Comparison of ENCODE assay signal across 12 mouse cellular contexts in the genomic region with DNA sequence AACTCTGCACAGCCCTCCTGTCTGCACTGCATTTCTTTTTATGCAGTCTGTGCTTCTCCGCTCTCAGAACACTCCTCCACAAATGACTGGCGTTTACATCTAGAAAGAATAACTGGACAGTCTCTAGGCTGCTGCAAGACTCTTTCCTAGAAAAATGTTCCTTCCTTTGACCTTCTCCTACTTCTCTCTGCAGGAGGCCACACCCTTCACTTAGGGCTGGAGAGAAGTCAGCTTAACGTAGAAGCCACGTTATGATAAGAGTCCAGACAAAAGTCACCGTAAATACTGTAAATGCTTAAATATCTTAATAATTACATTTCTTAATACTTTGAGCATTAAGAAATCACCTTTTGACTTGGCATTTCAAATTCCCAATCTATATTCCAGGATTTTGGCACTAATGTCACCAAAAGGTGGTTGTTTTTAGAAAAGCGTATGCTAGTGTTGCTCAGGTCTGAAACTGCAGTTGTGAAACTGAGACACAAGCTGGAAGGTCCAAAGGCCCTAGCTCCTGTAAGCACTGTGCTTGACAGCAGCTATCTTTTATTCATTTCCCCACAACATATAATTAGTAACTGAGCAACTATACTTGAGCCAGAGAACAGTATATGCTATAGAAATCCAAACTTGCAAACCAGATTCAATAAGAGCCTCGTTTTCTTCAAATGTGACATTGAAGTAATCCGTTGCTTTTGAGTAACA. TPM values are rescaled to one million over a fixed set of nuclear protein-coding genes. Genes with fewer than 3 reads are reported as not detected.
DNase-seq lines count a peak whose midpoint lies in the region; ATAC-seq and TF ChIP-seq lines count a peak whose summit lies in the region.
"Had no signal": no experiment of that assay in that cellular context is flagged by ENCODE, and none has a peak within 500 bp of the region (broad histone marks: within the 10 kb centered on the region; RNA-seq: fewer than 3 reads in every experiment).

No protein-coding gene starts in this region.

- H3K36me3 ChIP-seq in liver, embryonic 12.5 days: peaks cover 13% of the 10 kb centered on the region
- H3K36me3 ChIP-seq in intestine, embryonic 16.5 days (ENCODE audit: control insufficient read depth, insufficient read depth, low read length): 0 out of 2 replicates have a peak, but pooled peaks cover 3% of the 10 kb centered on the region
- H3K36me3 ChIP-seq in stomach, embryonic 14.5 days (ENCODE audit: control insufficient read depth, insufficient read depth, low read length): peaks cover 11% of the 10 kb centered on the region

- intact Hi-C loops in gastrocnemius, adult 2 months (cut with DNase I): no loop called here
- intact Hi-C loops in gastrocnemius, postnatal 14 days (cut with DNase I; ENCODE audit: low total_unique reads): no loop called here

- H3K4me1 ChIP-seq in liver, embryonic 12.5 days: peaks cover 13% of the 10 kb centered on the region; the same call in 1 of the 2 replicates
- H3K4me1 ChIP-seq in intestine, embryonic 16.5 days (ENCODE audit: control insufficient read depth, insufficient read depth, low read length): peaks cover 17% of the 10 kb centered on the region; the same call in 1 of the 2 replicates
- peaks cover 15% of the 10 kb centered on the region; the same call in 1 of the 2 replicates for H3K4me1 ChIP-seq in stomach, embryonic 14.5 days (ENCODE audit: control insufficient read depth, insufficient read depth, low read length)

- peak overlapping the region; percentile 16; the same call in 1 of the 2 replicates for H3K4me2 ChIP-seq in liver, embryonic 12.5 days
- H3K4me2 ChIP-seq in intestine, embryonic 16.5 days (ENCODE audit: low read depth, low read length): peak overlapping the region; percentile 73
- H3K4me2 ChIP-seq in stomach, embryonic 14.5 days (replicated peaks; ENCODE audit: low read depth, low read length): peak overlapping the region; percentile 64
- H3K4me2 ChIP-seq: embryonic facial prominence, embryonic 12.5 days; midbrain, embryonic 12.5 days had no signal

- WGBS in liver, embryonic 12.5 days (ENCODE audit: insufficient replicate concordance): 52% methylated on average over 8 of the region's 8 CpGs
- WGBS in intestine, embryonic 16.5 days: 43% methylated on average over 8 of the region's 8 CpGs
- 37% methylated on average over 8 of the region's 8 CpGs for WGBS in stomach, embryonic 14.5 days

- ATAC-seq in liver, embryonic 12.5 days: no peak
- peak; percentile 49 for ATAC-seq in intestine, embryonic 16.5 days
- no peak for ATAC-seq in stomach, embryonic 14.5 days (ENCODE audit: insufficient number of reproducible peaks, insufficient read depth, low FRiP score, low read depth)
- ATAC-seq in inflammation-experienced regulatory T-cells, adult 6 months: no peak

- peaks cover 23% of the 10 kb centered on the region for H3K27me3 ChIP-seq in liver, embryonic 12.5 days (replicated peaks)
- no peaks in the 10 kb centered on the region for H3K27me3 ChIP-seq in intestine, embryonic 16.5 days (replicated peaks; ENCODE audit: control insufficient read depth, insufficient read depth, low read length)
- no peaks in the 10 kb centered on the region for H3K27me3 ChIP-seq in stomach, embryonic 14.5 days (ENCODE audit: control insufficient read depth, insufficient read depth, low read length)
- H3K27me3 ChIP-seq: embryonic facial prominence, embryonic 12.5 days had no signal

- DNase-seq in gastrocnemius, adult 2 months: no peak
- no peak for DNase-seq in gastrocnemius, postnatal 14 days
- DNase-seq in liver: no peak
- no peak for DNase-seq in c-Kit-positive CD71-positive TER-119-positive erythroid progenitor cells, embryonic 14.5 days (ENCODE audit: low spot score)
- DNase-seq: adrenal gland, postnatal 25 days; cerebellum, adult 2 months had no signal

- H3K27ac ChIP-seq in gastrocnemius, adult 2 months: peak overlapping the region; percentile 92
- H3K27ac ChIP-seq in liver, embryonic 12.5 days: no peak overlapping the region
- H3K27ac ChIP-seq in intestine, embryonic 16.5 days (ENCODE audit: low read length): peak overlapping the region; percentile 56
- no peak overlapping the region for H3K27ac ChIP-seq in stomach, embryonic 14.5 days (ENCODE audit: low read length)
- H3K27ac ChIP-seq: embryonic facial prominence, embryonic 12.5 days; midbrain, embryonic 12.5 days had no signal

- no peaks in the 10 kb centered on the region for H3K9me3 ChIP-seq in liver, embryonic 12.5 days (replicated peaks)
- H3K9me3 ChIP-seq in intestine, embryonic 16.5 days (ENCODE audit: control insufficient read depth, low read length): no peaks in the 10 kb centered on the region
- no peaks in the 10 kb centered on the region for H3K9me3 ChIP-seq in stomach, embryonic 14.5 days (ENCODE audit: control insufficient read depth, low read depth, low read length)
- H3K9me3 ChIP-seq: embryonic facial prominence, embryonic 12.5 days; midbrain, embryonic 12.5 days had no signal

- H3K9ac ChIP-seq in liver, embryonic 12.5 days: no peak overlapping the region
- H3K9ac ChIP-seq in intestine, embryonic 16.5 days (ENCODE audit: low read depth, low read length): no peak overlapping the region
- no peak overlapping the region for H3K9ac ChIP-seq in stomach, embryonic 14.5 days (replicated peaks; ENCODE audit: low read depth, low read length)
- H3K9ac ChIP-seq: embryonic facial prominence, embryonic 12.5 days; midbrain, embryonic 12.5 days had no signal

- no peak for TF ChIP-seq CTCF in gastrocnemius, adult 2 months (IDR thresholded peaks at IDR 0.05)

- H3K4me3 ChIP-seq in gastrocnemius, adult 2 months: peak overlapping the region; percentile 82
- H3K4me3 ChIP-seq in liver, embryonic 12.5 days: no peak overlapping the region
- H3K4me3 ChIP-seq in intestine, embryonic 16.5 days (ENCODE audit: low read length): no peak overlapping the region
- no peak overlapping the region for H3K4me3 ChIP-seq in stomach, embryonic 14.5 days (ENCODE audit: low read depth, low read length)
- H3K4me3 ChIP-seq: embryonic facial prominence, embryonic 12.5 days; midbrain, embryonic 12.5 days had no signal

RNA-seq across cellular contexts. Expression of gene Antxr2, which starts 3.0 kb away (rescaled TPM):
- 10 to 100 TPM in 1 of 2 experiments, 1 to 10 TPM in 1; 8.1 to 12.1 TPM for total RNA-seq in gastrocnemius, adult 2 months (2021)
- 10 to 100 TPM; 16.2 to 19.3 TPM for total RNA-seq in gastrocnemius, postnatal 14 days (2021)
- 5.4 and 5.7 TPM in 2 replicates for polyA plus RNA-seq in liver, embryonic 12.5 days (2016; fragmentation: Nextera tagmentation; extraction: Ambion mirVana)
- 19.7 and 21.3 TPM in 2 replicates for polyA plus RNA-seq in intestine, embryonic 16.5 days (2015; fragmentation: Nextera tagmentation; extraction: Ambion mirVana)
- 22.2 and 24.4 TPM in 2 replicates for polyA plus RNA-seq in stomach, embryonic 14.5 days (2014; fragmentation: Nextera tagmentation; extraction: Ambion mirVana)
- 10 to 100 TPM in 2 of 3 experiments, 1 to 10 TPM in 1; 9.8 to 12.6 (median 12.0) TPM for polyA plus RNA-seq in inflammation-experienced regulatory T-cells, adult 6 months (2017; shearing (Covaris generic))

Comparison
In these comparisons a context has a peak if more than half of its experiments do, and no peak if none do; other contexts are left out.
1. H3K27ac ChIP-seq: peak in gastrocnemius, adult 2 months (single experiment) and intestine, embryonic 16.5 days (single experiment); none in liver, embryonic 12.5 days (single experiment) and stomach, embryonic 14.5 days (single experiment).
2. H3K4me2 ChIP-seq: peak in every context shown above with its lines; median percentile 73 in intestine, embryonic 16.5 days; 64 in stomach, embryonic 14.5 days; 16 in liver, embryonic 12.5 days.